Mouse (Mus musculus): Measurements from ENCODE around the gene Hs2st1. TPM values are rescaled to one million over a fixed set of nuclear protein-coding genes. Genes with fewer than 3 reads are reported as not detected.

The Hs2st1 gene
- polyA plus RNA-seq, 1 experiment, result 5.2 TPM

DNA sequence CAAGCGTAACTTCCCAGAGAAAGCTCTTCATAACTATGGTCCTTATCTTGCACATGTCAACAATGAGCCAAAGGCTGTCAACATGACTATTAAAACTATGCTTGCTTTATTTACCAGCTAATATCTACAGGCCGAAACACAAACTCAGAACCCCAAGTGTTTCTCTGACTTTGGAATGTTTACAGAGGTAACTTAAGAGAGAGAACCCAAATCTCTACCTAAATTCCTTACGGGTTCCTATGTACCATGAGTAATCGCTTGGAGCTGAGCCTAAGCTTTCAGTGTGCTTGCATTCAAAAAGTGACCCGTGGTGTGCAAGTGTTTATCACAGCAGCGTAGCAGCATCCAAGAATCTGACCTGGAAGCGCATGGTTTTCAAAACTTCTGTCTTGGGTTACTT, 4.8 kb downstream of the Hs2st1 start:
- Histone ChIP-seq H3K27me3 (replicated peaks; ENCODE audit: control insufficient read depth, insufficient read depth, low read length) (no peaks in the 10 kb centered on the region), H3K4me3 (ENCODE audit: insufficient read depth, low read depth, low read length) (no peak overlapping the region), H3K27ac (ENCODE audit: insufficient read depth, low read depth, low read length) (no peak overlapping the region), H3K4me1 (ENCODE audit: control insufficient read depth, insufficient read depth, low read length) (no peaks in the 10 kb centered on the region), H3K36me3 (ENCODE audit: control insufficient read depth, insufficient read depth, low read length) (no peaks in the 10 kb centered on the region)
- TF ChIP-seq CTCF (conservative IDR thresholded peaks at IDR 0.05; ENCODE audit: insufficient read depth, insufficient read length, low read depth, low read length) (no peak), POLR2A (IDR thresholded peaks at IDR 0.05; ENCODE audit: low read depth, low read length) (no peak)
- WGBS, result 87% methylated on average over 7 of the region's 7 CpGs
- no peak for DNase-seq

DNA sequence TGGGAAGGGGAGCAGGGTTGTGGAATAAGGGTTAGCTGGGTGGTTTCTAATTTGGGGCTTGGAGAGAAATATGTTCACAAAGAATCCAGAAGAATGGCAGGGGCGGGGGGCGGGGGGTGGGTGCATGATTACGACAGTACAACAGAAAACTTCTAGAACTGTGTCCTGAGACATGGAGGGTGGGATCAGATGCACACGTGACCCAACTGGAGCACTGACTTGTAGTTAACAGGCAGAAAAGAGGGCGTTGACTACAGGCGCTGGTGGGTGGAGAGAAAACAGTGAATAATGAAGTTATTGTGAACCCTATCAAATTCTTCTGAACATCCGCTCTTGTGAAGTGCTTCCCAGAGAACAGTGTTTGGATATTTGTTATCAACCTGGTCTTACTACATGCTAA, 6.1 kb downstream of the Hs2st1 start:
- no peak for TF ChIP-seq CTCF (conservative IDR thresholded peaks at IDR 0.05; ENCODE audit: insufficient read depth, insufficient read length, low read depth, low read length)
- no peak for TF ChIP-seq POLR2A (IDR thresholded peaks at IDR 0.05; ENCODE audit: low read depth, low read length)
- WGBS, result 94% methylated on average over 7 of the region's 7 CpGs
- Histone ChIP-seq H3K27ac (ENCODE audit: insufficient read depth, low read depth, low read length) (no peak overlapping the region), H3K27me3 (replicated peaks; ENCODE audit: control insufficient read depth, insufficient read depth, low read length) (no peaks in the 10 kb centered on the region), H3K4me1 (ENCODE audit: control insufficient read depth, insufficient read depth, low read length) (no peaks in the 10 kb centered on the region), H3K36me3 (ENCODE audit: control insufficient read depth, insufficient read depth, low read length) (no peaks in the 10 kb centered on the region), H3K4me3 (ENCODE audit: insufficient read depth, low read depth, low read length) (no peak overlapping the region)
- DNase-seq, result no peak

GRCm38 (mm10) chr3:144561511-144562250, 8.3 kb downstream of the Hs2st1 start:
- DNase-seq, result no peak
- 69% methylated on average over 22 of the region's 22 CpGs for WGBS
- Histone ChIP-seq H3K4me1 (ENCODE audit: control insufficient read depth, insufficient read depth, low read length) (no peaks in the 10 kb centered on the region), H3K27ac (ENCODE audit: insufficient read depth, low read depth, low read length) (no peak overlapping the region), H3K27me3 (replicated peaks; ENCODE audit: control insufficient read depth, insufficient read depth, low read length) (no peaks in the 10 kb centered on the region), H3K36me3 (ENCODE audit: control insufficient read depth, insufficient read depth, low read length) (no peaks in the 10 kb centered on the region), H3K4me3 (ENCODE audit: insufficient read depth, low read depth, low read length) (no peak overlapping the region)
- TF ChIP-seq POLR2A (IDR thresholded peaks at IDR 0.05; ENCODE audit: low read depth, low read length), result no peak

GRCm38 (mm10) chr3:144558274-144558673, 11.7 kb downstream of the Hs2st1 start:
- Histone ChIP-seq H3K4me1 (ENCODE audit: control insufficient read depth, insufficient read depth, low read length) (no peaks in the 10 kb centered on the region), H3K4me3 (ENCODE audit: insufficient read depth, low read depth, low read length) (no peak overlapping the region), H3K27ac (ENCODE audit: insufficient read depth, low read depth, low read length) (no peak overlapping the region), H3K27me3 (replicated peaks; ENCODE audit: control insufficient read depth, insufficient read depth, low read length) (no peaks in the 10 kb centered on the region), H3K36me3 (ENCODE audit: control insufficient read depth, insufficient read depth, low read length) (no peaks in the 10 kb centered on the region)
- WGBS, result 47% methylated on average over 5 of the region's 5 CpGs
- TF ChIP-seq POLR2A (IDR thresholded peaks at IDR 0.05; ENCODE audit: low read depth, low read length) (no peak), CTCF (conservative IDR thresholded peaks at IDR 0.05; ENCODE audit: insufficient read depth, insufficient read length, low read depth, low read length) (no peak)
- peak; percentile 35 for DNase-seq

DNA sequence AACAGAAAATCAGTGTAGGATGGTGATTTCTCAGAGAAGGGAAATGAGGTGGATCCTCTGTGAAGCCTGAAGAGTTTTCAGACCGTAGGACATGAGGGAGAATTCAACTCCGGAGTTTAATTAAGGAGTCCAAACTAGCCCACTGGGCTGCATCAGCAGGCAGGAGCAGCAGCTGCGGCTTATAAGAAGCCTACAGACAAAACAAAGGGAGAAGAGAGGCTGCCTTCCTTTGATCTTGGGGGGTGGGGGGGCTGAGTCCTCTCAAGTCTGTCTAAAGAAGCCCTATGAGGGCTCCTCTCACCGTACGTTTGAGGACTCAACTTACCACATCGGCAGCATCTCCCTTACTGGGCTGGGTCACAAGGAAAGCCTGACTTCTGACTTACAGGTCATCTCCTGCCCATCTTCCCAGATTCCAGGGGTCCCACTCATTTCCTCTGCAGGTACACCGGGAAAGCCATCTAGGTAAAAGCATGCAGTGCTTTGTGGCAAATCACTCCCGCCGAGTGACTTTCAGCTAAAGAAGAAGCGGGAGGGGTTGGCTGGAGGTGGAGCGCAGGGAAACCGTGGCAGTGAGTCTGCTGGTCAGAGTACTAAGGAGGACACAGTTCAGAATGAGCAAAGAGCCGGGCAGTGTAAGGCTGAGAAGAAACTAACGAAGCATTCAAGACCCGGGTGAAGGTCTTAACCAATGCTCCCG, 13.2 kb downstream of the Hs2st1 start:
- DNase-seq, result peak; percentile 50
- WGBS, result 32% methylated on average over 16 of the region's 16 CpGs
- H3K4me3 ChIP-seq (ENCODE audit: insufficient read depth, low read depth, low read length), result no peak overlapping the region
- no peak overlapping the region for H3K27ac ChIP-seq (ENCODE audit: insufficient read depth, low read depth, low read length)
- no peaks in the 10 kb centered on the region for H3K4me1 ChIP-seq (ENCODE audit: control insufficient read depth, insufficient read depth, low read length)
- H3K27me3 ChIP-seq (replicated peaks; ENCODE audit: control insufficient read depth, insufficient read depth, low read length), result no peaks in the 10 kb centered on the region
- TF ChIP-seq POLR2A (IDR thresholded peaks at IDR 0.05; ENCODE audit: low read depth, low read length), result no peak
- no peak for TF ChIP-seq CTCF (conservative IDR thresholded peaks at IDR 0.05; ENCODE audit: insufficient read depth, insufficient read length, low read depth, low read length)
- no peaks in the 10 kb centered on the region for H3K36me3 ChIP-seq (ENCODE audit: control insufficient read depth, insufficient read depth, low read length)

DNA sequence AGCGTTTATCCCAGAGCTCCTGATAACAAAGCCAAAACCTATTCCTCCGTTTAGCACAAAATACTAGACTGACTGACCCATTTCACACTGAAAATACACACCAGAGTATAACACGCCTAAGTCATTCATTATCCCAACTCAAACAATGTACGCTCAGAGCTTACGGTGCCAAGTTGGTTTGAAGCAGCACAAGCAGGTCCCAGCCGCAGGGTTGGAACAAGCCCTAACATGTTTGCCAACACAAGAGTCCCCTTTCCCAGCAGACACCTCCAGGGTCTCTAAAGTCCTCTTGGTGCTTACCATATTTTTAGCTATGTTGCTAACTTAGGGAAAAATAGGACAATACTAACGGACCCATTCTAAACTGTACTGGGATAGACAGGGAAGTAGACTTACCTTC, 14.8 kb downstream of the Hs2st1 start:
- H3K27me3 ChIP-seq (replicated peaks; ENCODE audit: control insufficient read depth, insufficient read depth, low read length), result no peaks in the 10 kb centered on the region
- no peak for DNase-seq
- H3K36me3 ChIP-seq (ENCODE audit: control insufficient read depth, insufficient read depth, low read length), result no peaks in the 10 kb centered on the region
- no peak overlapping the region for H3K27ac ChIP-seq (ENCODE audit: insufficient read depth, low read depth, low read length)
- H3K4me1 ChIP-seq (ENCODE audit: control insufficient read depth, insufficient read depth, low read length), result no peaks in the 10 kb centered on the region
- TF ChIP-seq POLR2A (IDR thresholded peaks at IDR 0.05; ENCODE audit: low read depth, low read length) (no peak), CTCF (conservative IDR thresholded peaks at IDR 0.05; ENCODE audit: insufficient read depth, insufficient read length, low read depth, low read length) (no peak)
- WGBS, result 94% methylated on average over 7 of the region's 7 CpGs
- H3K4me3 ChIP-seq (ENCODE audit: insufficient read depth, low read depth, low read length), result no peak overlapping the region

DNA sequence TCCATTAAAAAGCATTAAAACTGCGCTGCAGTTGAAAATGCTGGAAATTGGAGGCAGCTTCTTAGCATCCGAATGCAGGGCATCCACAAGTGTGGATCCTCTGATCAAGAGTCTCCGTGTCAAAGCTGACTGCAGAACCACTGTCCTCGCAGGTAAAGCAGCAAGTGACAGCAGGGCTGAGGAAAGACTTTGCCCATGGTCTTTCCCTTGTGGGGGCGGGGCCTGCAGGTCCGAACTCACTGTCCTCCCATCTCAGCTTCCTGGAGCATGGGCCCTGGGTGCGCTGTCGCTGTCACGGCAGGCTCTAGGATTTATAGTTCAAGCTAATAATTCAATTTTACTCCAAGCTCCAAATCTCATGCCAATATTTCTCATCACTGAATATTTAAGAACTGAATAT, 15.5 kb downstream of the Hs2st1 start:
- no peaks in the 10 kb centered on the region for H3K4me1 ChIP-seq (ENCODE audit: control insufficient read depth, insufficient read depth, low read length)
- 61% methylated on average over 9 of the region's 9 CpGs for WGBS
- no peaks in the 10 kb centered on the region for H3K36me3 ChIP-seq (ENCODE audit: control insufficient read depth, insufficient read depth, low read length)
- H3K27me3 ChIP-seq (replicated peaks; ENCODE audit: control insufficient read depth, insufficient read depth, low read length), result no peaks in the 10 kb centered on the region
- no peak for TF ChIP-seq CTCF (conservative IDR thresholded peaks at IDR 0.05; ENCODE audit: insufficient read depth, insufficient read length, low read depth, low read length)
- TF ChIP-seq POLR2A (IDR thresholded peaks at IDR 0.05; ENCODE audit: low read depth, low read length), result no peak
- no peak overlapping the region for H3K4me3 ChIP-seq (ENCODE audit: insufficient read depth, low read depth, low read length)
- H3K27ac ChIP-seq (ENCODE audit: insufficient read depth, low read depth, low read length), result no peak overlapping the region
- peak; percentile 55 for DNase-seq

All from kidney, adult 2 months (tissue).